Mouse (Mus musculus): ENCODE data around the gene Ucp1. TPM values are rescaled to one million over a fixed set of nuclear protein-coding genes. Genes with fewer than 3 reads are reported as not detected.

The Ucp1 gene
- polyA plus RNA-seq, 1 experiment from 2014 or later = not detected

DNA sequence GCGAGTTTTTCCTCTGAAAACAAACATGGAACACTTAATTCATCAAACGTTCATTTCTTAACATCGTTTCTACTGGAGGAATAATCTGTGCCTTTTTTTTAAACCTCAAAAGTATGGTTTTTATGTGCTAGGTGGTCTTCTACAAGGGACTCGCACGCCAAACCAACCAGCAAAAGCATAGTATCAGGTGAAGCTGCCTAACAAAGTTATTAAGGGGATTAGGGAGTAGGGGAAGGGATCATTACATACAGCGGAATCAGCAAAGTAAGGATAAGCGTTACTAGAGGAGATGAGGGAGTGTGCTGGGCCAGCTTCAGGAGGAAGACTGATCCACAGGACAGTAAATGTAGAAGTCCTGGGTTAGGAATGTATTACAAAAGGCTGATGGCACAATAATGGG is 42.7 kb downstream of the Ucp1 start:
- peaks cover 7% of the 10 kb centered on the region; the same call in 1 of the 2 replicates for H3K27me3 ChIP-seq
- peak; percentile 3; the same call in 1 of the 2 replicates for ATAC-seq (ENCODE audit: low FRiP score, low read depth)
- no peak overlapping the region for H3K27ac ChIP-seq (replicated peaks)
- H3K4me1 ChIP-seq = peaks cover 7% of the 10 kb centered on the region
- H3K4me3 ChIP-seq = peak overlapping the region; percentile 90
- no peak overlapping the region for H3K9ac ChIP-seq (replicated peaks)
- H3K36me3 ChIP-seq = peaks cover 11% of the 10 kb centered on the region
- peak overlapping the region; percentile 54 for H3K4me2 ChIP-seq (replicated peaks)
- no peaks in the 10 kb centered on the region for H3K9me3 ChIP-seq
- WGBS = 5% methylated on average over 7 of the region's 7 CpGs

DNA sequence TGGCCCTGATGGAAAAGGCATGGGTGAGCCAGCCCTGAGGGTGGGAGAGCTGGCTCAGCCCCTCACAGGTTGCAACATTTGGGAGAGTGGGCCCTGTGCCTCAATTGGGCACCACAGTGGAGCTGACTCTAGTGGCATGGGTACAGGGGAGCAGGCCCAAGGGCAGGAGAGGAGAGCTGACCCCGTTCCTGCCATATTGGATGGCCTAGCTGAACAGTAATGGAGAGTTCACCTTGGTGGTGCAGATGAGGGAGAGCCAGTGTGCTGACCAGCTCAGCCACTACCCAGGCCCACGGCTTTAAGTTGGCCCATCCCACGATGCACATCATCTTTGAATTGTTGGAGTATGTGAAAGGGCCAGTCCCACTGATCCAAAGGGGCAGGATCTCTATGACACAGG is 51.9 kb downstream of the Ucp1 start:
- peak; percentile 38; the same call in 1 of the 2 replicates for ATAC-seq (ENCODE audit: low FRiP score, low read depth)
- no peaks in the 10 kb centered on the region for H3K27me3 ChIP-seq
- no peak overlapping the region for H3K9ac ChIP-seq (replicated peaks)
- no peak overlapping the region for H3K27ac ChIP-seq (replicated peaks)
- no peaks in the 10 kb centered on the region for H3K9me3 ChIP-seq
- WGBS = 85% methylated on average over 3 of the region's 3 CpGs
- H3K4me1 ChIP-seq = no peaks in the 10 kb centered on the region
- H3K4me2 ChIP-seq (replicated peaks) = no peak overlapping the region
- H3K36me3 ChIP-seq = no peaks in the 10 kb centered on the region
- no peak overlapping the region for H3K4me3 ChIP-seq

DNA sequence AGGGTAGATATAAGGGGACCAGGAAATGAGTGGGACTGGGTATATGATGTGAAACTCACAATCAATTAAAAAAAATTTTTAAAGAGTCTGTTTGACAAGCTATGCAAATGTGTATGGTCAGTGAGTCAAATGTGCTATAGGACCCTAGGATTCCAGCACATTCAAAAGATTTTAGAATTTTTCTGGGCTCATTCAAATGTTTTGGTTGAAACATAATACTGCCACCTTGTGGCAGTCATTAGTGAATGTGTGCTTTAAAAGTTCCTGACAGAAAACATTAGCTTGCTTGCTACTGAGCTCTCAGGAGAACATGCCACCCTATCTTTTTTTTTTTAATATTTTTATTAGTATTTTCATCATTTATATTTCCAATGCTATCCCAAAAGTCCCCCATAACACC is 52.5 kb downstream of the Ucp1 start:
- Histone ChIP-seq H3K9me3 (no peaks in the 10 kb centered on the region), H3K27me3 (no peaks in the 10 kb centered on the region), H3K36me3 (no peaks in the 10 kb centered on the region), H3K27ac (replicated peaks) (no peak overlapping the region), H3K4me1 (no peaks in the 10 kb centered on the region), H3K4me3 (no peak overlapping the region), H3K4me2 (replicated peaks) (no peak overlapping the region), H3K9ac (replicated peaks) (no peak overlapping the region)
- ATAC-seq (ENCODE audit: low FRiP score, low read depth) = no peak

Other genes starting within 250 kb of the Ucp1 start
- 12.3 and 14.3 TPM in 2 replicates for gene Tbc1d9, start 125.0 kb upstream of the Ucp1 start, polyA plus RNA-seq (2016; fragmentation: Nextera tagmentation; extraction: Ambion mirVana)
- gene Gm10645, start 124.2 kb upstream of the Ucp1 start, polyA plus RNA-seq (2016; fragmentation: Nextera tagmentation; extraction: Ambion mirVana) = 6.5 and 7.0 TPM in 2 replicates
- 30.9 and 34.3 TPM in 2 replicates for gene Elmod2, start 42.1 kb downstream of the Ucp1 start, polyA plus RNA-seq (2016; fragmentation: Nextera tagmentation; extraction: Ambion mirVana)
- gene Mgat4d, start 58.1 kb downstream of the Ucp1 start, polyA plus RNA-seq (2016; fragmentation: Nextera tagmentation; extraction: Ambion mirVana) = not detected in 2 replicates
- gene Clgn, start 99.5 kb downstream of the Ucp1 start, polyA plus RNA-seq (2016; fragmentation: Nextera tagmentation; extraction: Ambion mirVana) = 5.9 and 6.2 TPM in 2 replicates
- gene Scoc, start 168.0 kb downstream of the Ucp1 start, polyA plus RNA-seq (2016; fragmentation: Nextera tagmentation; extraction: Ambion mirVana) = 171 and 182 TPM in 2 replicates
- gene Olfr370, start 245.4 kb downstream of the Ucp1 start, polyA plus RNA-seq (2016; fragmentation: Nextera tagmentation; extraction: Ambion mirVana) = not detected in 2 replicates

Data from midbrain, embryonic 12.5 days (tissue).